Mouse (Mus musculus) forebrain, embryonic 16.5 days (tissue): ENCODE measurements at regions not wholly inside any gene's neighbourhood (a gene's known extent, or its start where the extent isn't known, plus 50 kb on each side); places are given as distances from the start of the nearest gene placed in this dataset.
"Not testable (repeated sequence)": the region's sequence is repeated elsewhere in the genome, so short reads cannot be mapped to it uniquely, and the experiment has no call there.

Experiments used
- ATAC-seq: fragments of 200-750 bp; cut with Nextera tagmentation; 2 replicates; pipeline ENCODE4 v1.8.0; 2017; ENCODE audit warnings: mild to moderate bottlenecking, moderate library complexity
- H3K27ac ChIP-seq: fragments of 300-500 bp; sonication (generic); 2 replicates; pipeline ENCODE4 v1.5.1; 2014; ENCODE audit warnings: low read length, control low read depth
- H3K27me3 ChIP-seq: fragments of 300-500 bp; sonication (generic); replicated peaks from 2 replicates; pipeline ENCODE4 v1.6.1; 2014; ENCODE audit warnings: low read length; ENCODE audit not compliant: control insufficient read depth, insufficient read depth
- H3K36me3 ChIP-seq: fragments of 300-500 bp; sonication (generic); 2 replicates; pipeline ENCODE4 v1.6.1; 2014; ENCODE audit not compliant: control insufficient read depth, insufficient read depth
- H3K4me1 ChIP-seq: fragments of 300-500 bp; sonication (generic); replicated peaks from 2 replicates; pipeline ENCODE4 v1.6.1; 2014; ENCODE audit warnings: low read length; ENCODE audit not compliant: control insufficient read depth, insufficient read depth
- H3K4me2 ChIP-seq: fragments of 300-500 bp; sonication (generic); 2 replicates; pipeline ENCODE4 v1.6.1; 2014; ENCODE audit warnings: mild to moderate bottlenecking, low read length, control low read depth
- H3K4me3 ChIP-seq: fragments of 300-500 bp; sonication (generic); replicated peaks from 2 replicates; pipeline ENCODE4 v1.5.1; 2014; ENCODE audit warnings: mild to moderate bottlenecking, low read length, control low read depth
- H3K9ac ChIP-seq: fragments of 300-500 bp; sonication (generic); replicated peaks from 2 replicates; pipeline ENCODE4 v1.6.1; 2014; ENCODE audit warnings: low read depth, low read length, control low read depth
- H3K9me3 ChIP-seq: fragments of 300-500 bp; sonication (generic); 2 replicates; pipeline ENCODE4 v1.6.1; 2016; ENCODE audit warnings: low read length; ENCODE audit not compliant: control insufficient read depth
- WGBS: fragments of 180-500 bp; shearing (Covaris S2); extraction: QIAGEN DNeasy Blood & Tissue Kit; methylation state at CpG from one replicate; pipeline ENCODE4 v1.1.7; 2014; 5-methylcytosine and 5-hydroxymethylcytosine counted together

DNA sequence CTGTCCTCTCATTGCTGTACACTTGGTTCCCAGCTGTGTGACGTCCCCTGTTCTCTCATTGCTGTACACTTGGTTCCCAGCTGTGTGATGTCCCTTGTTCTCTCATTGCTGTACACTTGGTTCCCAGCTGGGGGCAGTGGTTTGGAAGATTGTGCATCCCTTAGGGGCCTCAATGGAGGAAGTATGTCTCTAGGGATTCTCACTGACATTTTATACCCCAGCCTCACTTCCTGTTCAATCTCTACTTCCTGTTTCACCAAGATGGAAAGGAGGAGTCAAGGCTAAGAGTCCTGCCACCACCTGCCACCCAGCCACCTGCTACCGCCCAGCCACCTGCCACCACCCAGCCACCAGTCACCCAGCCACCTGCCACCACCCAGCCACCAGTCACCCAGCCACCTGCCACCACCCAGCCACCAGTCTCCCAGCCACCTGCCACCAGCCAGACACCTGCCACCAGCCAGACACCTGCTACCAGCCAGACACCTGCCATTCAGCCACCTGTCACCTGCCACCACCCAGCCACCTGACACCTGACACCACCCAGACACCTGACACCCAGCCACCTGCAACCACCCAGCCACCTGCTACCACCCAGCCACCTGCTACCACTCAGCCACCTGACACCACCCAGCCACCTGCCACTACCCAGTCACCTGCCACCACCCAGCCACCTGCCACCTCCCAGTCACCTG is 295.1 kb downstream of the Setd4 start:
- H3K4me1 ChIP-seq: no peaks in the 10 kb centered on the region
- H3K36me3 ChIP-seq: no peaks in the 10 kb centered on the region
- no peak overlapping the region for H3K9ac ChIP-seq
- no peaks in the 10 kb centered on the region for H3K9me3 ChIP-seq
- H3K27me3 ChIP-seq: no peaks in the 10 kb centered on the region
- H3K4me2 ChIP-seq: no peak overlapping the region
- ATAC-seq: no peak
- 95% methylated on average over 2 of the region's 2 CpGs for WGBS
- H3K27ac ChIP-seq: no peak overlapping the region
- no peak overlapping the region for H3K4me3 ChIP-seq

DNA sequence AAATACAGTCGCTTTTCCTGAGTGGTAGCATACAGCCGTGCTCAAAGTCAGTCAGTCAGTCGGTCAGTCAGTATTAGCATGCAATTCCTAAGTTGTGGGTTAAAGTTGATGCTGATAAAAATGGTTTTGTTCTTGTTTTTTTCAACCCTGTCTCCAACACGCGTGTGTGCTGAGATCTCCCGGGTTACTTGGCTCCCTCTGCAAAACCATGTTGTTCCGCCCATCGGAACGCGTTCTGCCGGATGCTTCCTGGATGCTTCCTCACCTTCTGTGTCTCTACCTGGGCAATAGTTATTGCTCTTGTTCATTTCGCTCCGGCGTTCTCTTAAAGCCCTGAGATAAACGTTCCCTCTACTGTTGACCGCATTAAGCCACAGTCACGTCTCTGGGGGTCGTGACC is 296.9 kb downstream of the Setd4 start:
- H3K9ac ChIP-seq: no peak overlapping the region
- no peaks in the 10 kb centered on the region for H3K9me3 ChIP-seq
- no peak for ATAC-seq
- no peak overlapping the region for H3K4me3 ChIP-seq
- no peaks in the 10 kb centered on the region for H3K4me1 ChIP-seq
- no peaks in the 10 kb centered on the region for H3K27me3 ChIP-seq
- H3K4me2 ChIP-seq: no peak overlapping the region
- WGBS: 93% methylated on average over 18 of the region's 18 CpGs
- no peaks in the 10 kb centered on the region for H3K36me3 ChIP-seq
- no peak overlapping the region for H3K27ac ChIP-seq

DNA sequence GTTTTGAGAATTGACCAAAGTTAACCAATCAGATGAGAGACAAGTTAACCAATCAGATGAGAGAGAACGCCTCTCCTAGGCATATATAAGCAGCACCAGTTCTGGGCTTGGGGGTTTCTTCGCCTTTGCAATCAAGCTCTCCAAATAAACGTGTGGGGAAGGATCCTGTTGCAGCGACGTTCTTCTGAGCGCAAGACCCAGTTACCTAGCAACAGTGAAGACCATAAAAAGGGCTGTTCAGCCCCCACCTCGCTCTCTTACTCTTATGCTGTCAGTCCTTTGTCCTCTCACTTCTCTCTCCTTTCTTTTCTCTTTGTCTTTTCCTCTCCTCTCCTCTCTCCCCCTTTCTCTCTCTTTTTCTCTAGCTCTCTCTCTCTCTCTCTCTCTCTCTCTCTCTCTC is 297.7 kb downstream of the Setd4 start:
- not testable (repeated sequence) for H3K9ac ChIP-seq, ATAC-seq, H3K4me2 ChIP-seq, H3K27ac ChIP-seq, H3K4me3 ChIP-seq, H3K36me3 ChIP-seq, H3K4me1 ChIP-seq, H3K27me3 ChIP-seq, H3K9me3 ChIP-seq
- 56% methylated on average over 7 of the region's 7 CpGs for WGBS

DNA sequence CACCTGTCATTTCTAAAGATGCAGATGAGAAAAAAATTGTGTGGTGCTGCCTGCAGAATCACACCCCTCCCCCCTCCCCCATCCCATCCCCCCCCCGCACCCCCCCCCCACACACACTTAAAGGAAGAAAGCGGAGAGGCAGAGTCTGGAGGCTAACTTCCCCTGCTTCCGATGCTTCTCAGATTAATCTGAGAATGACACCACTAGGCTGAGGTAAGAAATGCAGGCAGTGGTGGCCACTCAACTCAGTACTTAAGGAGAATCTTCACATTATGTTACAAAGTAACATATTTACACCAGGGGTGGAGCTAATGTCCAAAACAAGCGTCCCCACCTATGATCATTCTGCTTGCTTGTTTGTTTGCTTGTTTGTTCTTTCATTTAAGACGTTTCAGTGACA is 309.4 kb downstream of the Setd4 start:
- Histone ChIP-seq H3K9me3 (no peaks in the 10 kb centered on the region), H3K4me1 (peaks cover 5% of the 10 kb centered on the region; the same call in 1 of the 2 replicates), H3K27me3 (peaks cover 4% of the 10 kb centered on the region; the same call in 1 of the 2 replicates), H3K27ac (no peak overlapping the region), H3K36me3 (no peaks in the 10 kb centered on the region), H3K4me2 (no peak overlapping the region), H3K9ac (no peak overlapping the region), H3K4me3 (no peak overlapping the region)
- WGBS: 46% methylated on average over 4 of the region's 5 CpGs
- ATAC-seq: no peak

DNA sequence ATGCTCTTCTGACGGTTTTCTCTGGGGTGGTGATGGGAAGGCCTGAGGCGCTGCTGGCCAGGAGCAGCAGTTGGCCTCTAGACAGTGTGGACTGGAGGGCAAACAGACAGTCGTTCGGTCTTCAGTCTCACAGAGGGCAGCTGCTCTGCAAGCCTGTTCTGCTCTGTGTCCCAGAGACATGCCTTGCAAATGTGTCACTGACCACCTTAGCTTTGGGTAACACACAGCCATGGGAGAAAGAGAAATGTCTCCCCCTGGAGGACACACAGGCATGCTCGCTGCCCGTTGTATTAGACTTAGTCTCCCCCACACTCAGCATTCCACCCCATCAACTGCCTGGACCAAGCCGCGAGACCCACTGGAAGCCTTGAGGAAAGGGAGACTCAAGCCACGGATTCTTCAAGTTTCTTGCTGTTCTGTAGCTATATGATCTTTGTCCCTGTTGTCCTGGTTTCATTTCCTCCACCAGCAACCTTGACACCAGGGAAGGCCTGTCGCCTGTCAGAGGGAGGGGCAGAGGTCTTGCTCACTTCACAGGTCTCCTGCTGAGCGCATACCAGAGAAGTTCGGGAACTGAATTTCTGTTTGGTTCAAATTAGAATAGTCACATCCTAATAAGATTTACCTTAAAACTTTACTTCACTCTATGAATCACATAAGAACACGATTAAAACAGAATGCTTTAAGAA is 310.8 kb downstream of the Setd4 start:
- Histone ChIP-seq H3K4me2 (no peak overlapping the region), H3K27ac (no peak overlapping the region), H3K9ac (no peak overlapping the region), H3K27me3 (peaks cover 4% of the 10 kb centered on the region; the same call in 1 of the 2 replicates), H3K36me3 (no peaks in the 10 kb centered on the region), H3K4me3 (no peak overlapping the region), H3K9me3 (no peaks in the 10 kb centered on the region), H3K4me1 (peaks cover 5% of the 10 kb centered on the region; the same call in 1 of the 2 replicates)
- 30% methylated on average over 13 of the region's 13 CpGs for WGBS
- ATAC-seq: peak; percentile 67

DNA sequence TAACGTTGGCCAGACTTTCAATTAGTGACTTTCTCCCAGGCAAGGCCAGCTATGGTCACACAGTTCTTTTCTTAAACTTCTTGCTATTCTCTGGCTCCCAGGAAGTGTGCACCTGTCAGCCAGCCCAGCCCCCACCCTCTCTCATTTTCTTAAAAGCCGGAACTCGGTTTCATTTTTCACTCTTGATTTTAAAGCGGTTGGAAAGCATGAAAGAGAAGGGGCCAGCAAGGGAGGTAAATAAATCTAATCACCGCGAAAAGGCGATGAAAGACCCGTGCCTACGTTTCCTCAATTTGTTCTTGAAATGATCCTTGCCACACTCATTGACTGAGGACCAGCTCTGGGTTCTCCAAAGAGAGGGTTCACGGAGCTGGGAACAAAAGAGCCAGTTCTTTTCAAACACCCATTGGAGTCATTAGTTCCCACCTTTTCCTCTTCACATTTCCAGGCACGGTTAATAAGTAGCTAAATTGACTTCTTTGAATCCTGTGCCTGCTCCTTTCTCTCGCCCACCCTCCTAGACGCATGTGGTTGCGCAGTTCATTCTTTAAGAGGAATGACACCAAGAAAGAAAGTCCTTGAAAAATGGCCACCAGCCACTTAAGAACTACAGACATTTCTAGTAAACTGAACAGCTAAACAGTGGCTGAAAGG is 311.6 kb downstream of the Setd4 start:
- H3K27ac ChIP-seq: no peak overlapping the region
- H3K4me1 ChIP-seq: peaks cover 5% of the 10 kb centered on the region; the same call in 1 of the 2 replicates
- ATAC-seq: no peak
- H3K9me3 ChIP-seq: no peaks in the 10 kb centered on the region
- H3K36me3 ChIP-seq: no peaks in the 10 kb centered on the region
- WGBS: 9% methylated on average over 14 of the region's 14 CpGs
- no peak overlapping the region for H3K4me3 ChIP-seq
- H3K9ac ChIP-seq: no peak overlapping the region
- H3K27me3 ChIP-seq: peaks cover 4% of the 10 kb centered on the region; the same call in 1 of the 2 replicates
- H3K4me2 ChIP-seq: no peak overlapping the region

DNA sequence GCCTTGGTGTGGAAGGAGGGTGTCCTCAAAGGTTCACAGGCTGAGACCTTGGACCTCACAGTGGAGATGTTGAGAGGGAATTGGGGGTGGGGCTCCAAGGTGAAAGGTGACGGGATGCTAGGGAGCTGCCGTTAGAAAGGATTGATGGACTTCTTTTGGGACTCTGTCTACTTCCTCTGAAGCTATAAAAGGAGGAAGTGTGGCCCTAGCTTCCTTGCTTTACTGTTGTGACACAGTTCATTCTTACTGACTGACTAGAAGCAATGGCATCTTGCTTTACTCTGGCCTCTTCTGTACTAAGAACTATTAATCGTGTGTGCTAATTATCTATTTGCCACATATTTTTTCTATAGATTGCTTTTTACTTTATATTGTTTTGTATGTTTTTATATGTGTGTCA is 315.8 kb downstream of the Setd4 start:
- Histone ChIP-seq H3K9ac (no peak overlapping the region), H3K4me1 (peaks cover 3% of the 10 kb centered on the region; the same call in 1 of the 2 replicates), H3K4me2 (no peak overlapping the region), H3K4me3 (no peak overlapping the region), H3K36me3 (no peaks in the 10 kb centered on the region), H3K27ac (no peak overlapping the region), H3K9me3 (no peaks in the 10 kb centered on the region), H3K27me3 (no peaks in the 10 kb centered on the region; the same call in 1 of the 2 replicates)
- no peak for ATAC-seq
- 80% methylated on average over 3 of the region's 3 CpGs for WGBS

DNA sequence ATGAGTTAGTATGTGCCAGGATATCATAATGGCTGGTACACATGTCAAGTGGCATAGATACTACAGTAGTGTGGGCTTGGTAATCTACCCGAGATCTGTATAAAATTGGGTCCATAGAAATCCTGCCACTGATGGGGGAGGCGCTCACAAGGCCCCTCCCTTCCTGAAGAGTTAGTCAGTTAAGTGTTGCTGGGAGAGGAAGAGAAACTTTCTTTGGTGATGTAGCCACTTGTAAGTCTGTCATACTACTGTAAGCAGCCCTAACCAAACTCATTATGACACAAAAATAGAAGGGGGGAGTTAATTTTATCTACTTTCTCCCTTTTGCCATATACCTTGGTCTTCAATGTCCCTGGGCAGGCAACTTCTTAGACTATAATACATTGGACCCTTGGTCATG is 316.3 kb downstream of the Setd4 start:
- WGBS: 74% methylated on average over 2 of the region's 2 CpGs
- H3K27me3 ChIP-seq: no peaks in the 10 kb centered on the region; the same call in 1 of the 2 replicates
- no peak overlapping the region for H3K4me3 ChIP-seq
- 0 out of 2 replicates have a peak, but pooled peaks cover 3% of the 10 kb centered on the region for H3K4me1 ChIP-seq
- no peak for ATAC-seq
- H3K9me3 ChIP-seq: no peaks in the 10 kb centered on the region
- no peak overlapping the region for H3K4me2 ChIP-seq
- H3K27ac ChIP-seq: no peak overlapping the region
- H3K9ac ChIP-seq: no peak overlapping the region
- H3K36me3 ChIP-seq: no peaks in the 10 kb centered on the region

DNA sequence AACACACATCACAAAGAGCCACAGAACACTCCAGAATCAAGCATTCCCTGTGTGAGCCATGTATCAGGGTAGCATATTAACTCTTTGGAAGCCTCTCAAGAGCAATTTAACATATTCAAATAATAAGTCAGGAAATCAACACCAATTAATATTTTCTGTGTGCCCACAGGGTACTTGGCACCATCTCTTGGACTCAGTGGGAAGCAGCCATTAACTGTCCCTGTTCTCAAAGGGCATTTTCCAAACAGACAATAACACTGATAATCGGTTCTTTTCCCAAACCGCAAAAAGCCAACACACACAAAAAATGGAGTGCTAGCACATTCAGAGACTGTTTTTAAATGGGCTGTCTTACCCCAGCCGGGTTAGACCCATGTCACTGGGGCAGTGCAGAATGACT is 317.0 kb downstream of the Setd4 start:
- Histone ChIP-seq H3K36me3 (no peaks in the 10 kb centered on the region), H3K4me1 (peaks cover 5% of the 10 kb centered on the region), H3K27ac (no peak overlapping the region), H3K9me3 (no peaks in the 10 kb centered on the region), H3K27me3 (no peaks in the 10 kb centered on the region; the same call in 1 of the 2 replicates), H3K4me3 (no peak overlapping the region), H3K4me2 (no peak overlapping the region), H3K9ac (no peak overlapping the region)
- ATAC-seq: no peak
- WGBS: 45% methylated on average over 3 of the region's 3 CpGs
